Mouse (Mus musculus) left cerebral cortex, postnatal 4 days (tissue): ENCODE measurements around the gene Tmem63a. TPM values are rescaled to one million over a fixed set of nuclear protein-coding genes. Genes with fewer than 3 reads are reported as not detected.

Source experiments
- DNase-seq: peaks from one replicate; pipeline ENCODE4 v3.0.0-alpha.2; 2022
- intact Hi-C: fragments of 180-260 bp; cut with DNase I; formaldehyde crosslinking; loops from one replicate; pipeline ENCODE4 v1.15.1; 2025
- total RNA-seq, 2 experiments: library from RNA; stranded (reverse); gene quantifications; 2 replicates each; pipeline ENCODE4 v1.2.3; 2021

Gene Tmem63a
- total RNA-seq, 2 experiments from 2014 or later: 1.8 to 3.3 TPM

GRCm38 (mm10) chr1:181001621-181002020 is 59.5 kb downstream of the Tmem63a start:
- DNase-seq: no peak
- intact Hi-C loops: no loop called here

- DNase-seq: no peak
Measured at GRCm38 (mm10) chr1:181003790-181004189, 61.6 kb downstream of the Tmem63a start.

GRCm38 (mm10) chr1:181005331-181005730 is 63.2 kb downstream of the Tmem63a start:
- intact Hi-C loops: no loop called here
- DNase-seq: no peak

More at GRCm38 (mm10) chr1:181003790-181004189, 61.6 kb downstream of the Tmem63a start:
- intact Hi-C loops: no loop called here

GRCm38 (mm10) chr1:181007831-181008230 is 65.7 kb downstream of the Tmem63a start:
- no peak for DNase-seq
- intact Hi-C loops: no loop called here

- DNase-seq: no peak
- intact Hi-C loops: no loop called here
Measured at GRCm38 (mm10) chr1:181008266-181008665, 66.1 kb downstream of the Tmem63a start.

GRCm38 (mm10) chr1:181009011-181009590 is 67.0 kb downstream of the Tmem63a start:
- intact Hi-C loops: no loop called here

GRCm38 (mm10) chr1:181009754-181010153 is 67.6 kb downstream of the Tmem63a start:
- intact Hi-C loops: no loop called here
- peak; percentile 54 for DNase-seq

More at GRCm38 (mm10) chr1:181009011-181009590, 67.0 kb downstream of the Tmem63a start:
- no peak for DNase-seq

GRCm38 (mm10) chr1:181010171-181010932 is 68.2 kb downstream of the Tmem63a start:
- intact Hi-C loops: no loop called here
- no peak for DNase-seq

GRCm38 (mm10) chr1:181011601-181012000 is 69.5 kb downstream of the Tmem63a start:
- intact Hi-C loops: no loop called here
- no peak for DNase-seq

GRCm38 (mm10) chr1:181012416-181012815 is 70.3 kb downstream of the Tmem63a start:
- intact Hi-C loops: no loop called here
- DNase-seq: no peak

GRCm38 (mm10) chr1:181013446-181013845 is 71.3 kb downstream of the Tmem63a start:
- no peak for DNase-seq
- intact Hi-C loops: no loop called here

- intact Hi-C loops: no loop called here
- peak; percentile 69 for DNase-seq
Measured at GRCm38 (mm10) chr1:181014731-181015500, 72.8 kb downstream of the Tmem63a start.

GRCm38 (mm10) chr1:181015558-181015957 is 73.4 kb downstream of the Tmem63a start:
- intact Hi-C loops: no loop called here
- peak; percentile 28 for DNase-seq

- DNase-seq: no peak
- intact Hi-C loops: no loop called here
Measured at GRCm38 (mm10) chr1:181016045-181016444, 73.9 kb downstream of the Tmem63a start.

GRCm38 (mm10) chr1:181016532-181017131 is 74.5 kb downstream of the Tmem63a start:
- intact Hi-C loops: no loop called here
- peak; percentile 75 for DNase-seq

GRCm38 (mm10) chr1:181017212-181017711 is 75.1 kb downstream of the Tmem63a start:
- peak; percentile 73 for DNase-seq
- intact Hi-C loops: no loop called here

- DNase-seq: no peak
- intact Hi-C loops: no loop called here
Measured at GRCm38 (mm10) chr1:181017890-181018420, 75.8 kb downstream of the Tmem63a start.

- intact Hi-C loops: no loop called here
- DNase-seq: no peak
Measured at GRCm38 (mm10) chr1:181020756-181021487, 78.8 kb downstream of the Tmem63a start, which contains the start of gene Ephx1. Gene Ephx1 (minus strand): TSS chr1:181020904.

GRCm38 (mm10) chr1:181021488-181021865 is 79.3 kb downstream of the Tmem63a start:
- intact Hi-C loops: no loop called here
- DNase-seq: no peak

- DNase-seq: peak; percentile 57
- intact Hi-C loops: no loop called here
Measured at GRCm38 (mm10) chr1:181022265-181022664, 80.1 kb downstream of the Tmem63a start.
